Mouse (Mus musculus) mature B cell (primary cell): Measurements from ENCODE around the gene Gfod1.

Experiments used
- in situ Hi-C: fragments of 300-500 bp; cut with MboI; formaldehyde crosslinking; loops from 2 replicates; pipeline ENCODE4 v1.14.3; 2019

Gfod1 gene

GRCm38 (mm10) chr13:43299171-43299570 lies 4.8 kb downstream of the Gfod1 start:
- in situ Hi-C loops: no loop called here

GRCm38 (mm10) chr13:43297526-43297925 lies 6.4 kb downstream of the Gfod1 start:
- in situ Hi-C loops: no loop called here

GRCm38 (mm10) chr13:43296140-43296805 lies 7.7 kb downstream of the Gfod1 start:
- in situ Hi-C loops: no loop called here

GRCm38 (mm10) chr13:43295684-43296083 lies 8.3 kb downstream of the Gfod1 start:
- in situ Hi-C loops: no loop called here

- in situ Hi-C loops: no loop called here
These were observed 8.9 kb downstream of the Gfod1 start for GRCm38 (mm10) chr13:43294957-43295590.

- in situ Hi-C loops: no loop called here
These were observed 11.1 kb downstream of the Gfod1 start for GRCm38 (mm10) chr13:43292892-43293291.

GRCm38 (mm10) chr13:43289076-43289475 lies 14.9 kb downstream of the Gfod1 start:
- in situ Hi-C loops: no loop called here

- in situ Hi-C loops: no loop called here
These were observed 15.5 kb downstream of the Gfod1 start for GRCm38 (mm10) chr13:43288444-43288843.

- in situ Hi-C loops: no loop called here
These were observed 15.9 kb downstream of the Gfod1 start for GRCm38 (mm10) chr13:43288026-43288425.

GRCm38 (mm10) chr13:43286836-43287235 lies 17.1 kb downstream of the Gfod1 start:
- in situ Hi-C loops: no loop called here

- in situ Hi-C loops: no loop called here
These were observed 19.2 kb downstream of the Gfod1 start for GRCm38 (mm10) chr13:43284711-43285151.

- in situ Hi-C loops: no loop called here
These were observed 30.1 kb downstream of the Gfod1 start for GRCm38 (mm10) chr13:43273906-43274305.

- in situ Hi-C loops: no loop called here
These were observed 31.5 kb downstream of the Gfod1 start for GRCm38 (mm10) chr13:43272303-43273135.

GRCm38 (mm10) chr13:43271481-43271880 lies 32.5 kb downstream of the Gfod1 start:
- in situ Hi-C loops: no loop called here

- in situ Hi-C loops: no loop called here
These were observed 33.8 kb downstream of the Gfod1 start for GRCm38 (mm10) chr13:43270220-43270597.

GRCm38 (mm10) chr13:43269460-43270219 lies 34.3 kb downstream of the Gfod1 start:
- in situ Hi-C loops: no loop called here

- in situ Hi-C loops: no loop called here
These were observed 35.2 kb downstream of the Gfod1 start for GRCm38 (mm10) chr13:43268539-43269327.

- in situ Hi-C loops: no loop called here
These were observed 36.1 kb downstream of the Gfod1 start for GRCm38 (mm10) chr13:43267902-43268301.

GRCm38 (mm10) chr13:43267216-43267615 lies 36.8 kb downstream of the Gfod1 start:
- in situ Hi-C loops: no loop called here

GRCm38 (mm10) chr13:43266333-43266732 lies 37.6 kb downstream of the Gfod1 start:
- in situ Hi-C loops: no loop called here

GRCm38 (mm10) chr13:43265116-43265515 lies 38.9 kb downstream of the Gfod1 start:
- in situ Hi-C loops: no loop called here
